Mouse (Mus musculus) urinary bladder, postnatal 14 days (tissue): ENCODE data around the gene Stk4.

Experiments used
- DNase-seq: peaks from one replicate; pipeline ENCODE4 v3.0.0; 2021; ENCODE audit warnings: low spot score

Gene Stk4

GRCm38 (mm10) chr2:164128576-164129411 lies 58.7 kb downstream of the Stk4 start:
- DNase-seq, result no peak

- DNase-seq, result no peak
Measured at GRCm38 (mm10) chr2:164131586-164131985, 61.5 kb downstream of the Stk4 start.

- DNase-seq, result peak; percentile 26
Measured at GRCm38 (mm10) chr2:164134563-164134962, 64.4 kb downstream of the Stk4 start.

GRCm38 (mm10) chr2:164135367-164135766 lies 65.2 kb downstream of the Stk4 start:
- DNase-seq, result no peak

- DNase-seq, result no peak
Measured at GRCm38 (mm10) chr2:164136393-164136792, 66.3 kb downstream of the Stk4 start.

GRCm38 (mm10) chr2:164137754-164138153 lies 67.6 kb downstream of the Stk4 start:
- DNase-seq, result no peak

- no peak for DNase-seq
Measured at GRCm38 (mm10) chr2:164142021-164142420, 71.9 kb downstream of the Stk4 start.

GRCm38 (mm10) chr2:164144025-164144424 lies 73.9 kb downstream of the Stk4 start:
- no peak for DNase-seq

- DNase-seq, result no peak
Measured at GRCm38 (mm10) chr2:164144541-164144940, 74.4 kb downstream of the Stk4 start.

- DNase-seq, result no peak
Measured at GRCm38 (mm10) chr2:164146556-164146955, 76.4 kb downstream of the Stk4 start.

- no peak for DNase-seq
Measured at GRCm38 (mm10) chr2:164150086-164150760, 80.1 kb downstream of the Stk4 start.

- no peak for DNase-seq
Measured at GRCm38 (mm10) chr2:164152341-164152740, 82.2 kb downstream of the Stk4 start.

GRCm38 (mm10) chr2:164154007-164154406 lies 83.9 kb downstream of the Stk4 start:
- DNase-seq, result no peak

GRCm38 (mm10) chr2:164156158-164156557 lies 86.0 kb downstream of the Stk4 start:
- no peak for DNase-seq

GRCm38 (mm10) chr2:164158838-164159237 lies 88.7 kb downstream of the Stk4 start:
- no peak for DNase-seq

- DNase-seq, result no peak
Measured at GRCm38 (mm10) chr2:164161515-164162055, 91.5 kb downstream of the Stk4 start.

- no peak for DNase-seq
Measured at GRCm38 (mm10) chr2:164164941-164165340, 94.8 kb downstream of the Stk4 start.

- no peak for DNase-seq
Measured at GRCm38 (mm10) chr2:164167752-164168570, 97.8 kb downstream of the Stk4 start.

- no peak for DNase-seq
Measured at GRCm38 (mm10) chr2:164168571-164168946, 98.4 kb downstream of the Stk4 start.

GRCm38 (mm10) chr2:164170326-164170725 lies 100.2 kb downstream of the Stk4 start:
- DNase-seq, result no peak

GRCm38 (mm10) chr2:164170902-164171301 lies 100.8 kb downstream of the Stk4 start, which contains the start of gene Kcns1:
Gene Kcns1 (minus strand): TSS chr2:164171113.
- no peak for DNase-seq

- peak; percentile 48 for DNase-seq
Measured at GRCm38 (mm10) chr2:164173394-164173793, 103.3 kb downstream of the Stk4 start.
